Mouse (Mus musculus): ENCODE results near the gene Irf6. TPM values are rescaled to one million over a fixed set of nuclear protein-coding genes. Genes with fewer than 3 reads are reported as not detected.

Irf6 gene
- polyA plus RNA-seq, 1 experiment = 1.2 TPM

DNA sequence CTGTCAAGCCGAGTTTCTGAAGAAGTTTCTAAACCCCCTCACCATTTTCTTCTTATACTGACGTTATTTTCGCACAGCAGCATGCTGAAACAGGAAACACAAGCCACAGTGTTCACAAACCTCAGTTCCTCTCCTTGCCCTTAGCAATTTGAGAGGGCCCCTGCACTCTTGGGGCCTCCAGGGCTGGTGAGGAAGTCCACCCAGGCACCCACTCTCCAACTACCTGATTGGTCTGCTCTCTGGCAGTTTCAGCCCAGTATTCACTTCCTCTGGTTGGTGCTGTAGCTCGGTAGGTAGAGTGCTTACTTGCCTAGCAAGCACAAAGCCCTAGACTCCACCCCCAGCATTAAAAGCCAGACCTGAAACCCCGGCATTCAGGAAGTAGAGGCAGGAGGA is 48.5 kb downstream of the Irf6 start, which contains the start of gene Traf3ip3:
Traf3ip3 (minus strand) TSS at position 321 of the 396 bp plus-strand sequence.
- DNase-seq (ENCODE audit: low read depth) = no peak
- TF ChIP-seq POLR2A (IDR thresholded peaks at IDR 0.05; ENCODE audit: borderline replicate concordance, extremely low read depth, insufficient read depth, insufficient read length, poor library complexity, severe bottlenecking) (no peak), CTCF (IDR thresholded peaks at IDR 0.05; ENCODE audit: borderline replicate concordance, extremely low read depth, insufficient read depth, insufficient read length) (no peak)

- no peak for DNase-seq (ENCODE audit: low read depth)
- TF ChIP-seq CTCF (IDR thresholded peaks at IDR 0.05; ENCODE audit: borderline replicate concordance, extremely low read depth, insufficient read depth, insufficient read length) = no peak
- no peak for TF ChIP-seq POLR2A (IDR thresholded peaks at IDR 0.05; ENCODE audit: borderline replicate concordance, extremely low read depth, insufficient read depth, insufficient read length, poor library complexity, severe bottlenecking)
These were observed 50.9 kb downstream of the Irf6 start for GRCm38 (mm10) chr1:193203821-193204220.

GRCm38 (mm10) chr1:193205431-193205830 is 52.5 kb downstream of the Irf6 start:
- TF ChIP-seq CTCF (IDR thresholded peaks at IDR 0.05; ENCODE audit: borderline replicate concordance, extremely low read depth, insufficient read depth, insufficient read length) = no peak
- DNase-seq (ENCODE audit: low read depth) = no peak

DNA sequence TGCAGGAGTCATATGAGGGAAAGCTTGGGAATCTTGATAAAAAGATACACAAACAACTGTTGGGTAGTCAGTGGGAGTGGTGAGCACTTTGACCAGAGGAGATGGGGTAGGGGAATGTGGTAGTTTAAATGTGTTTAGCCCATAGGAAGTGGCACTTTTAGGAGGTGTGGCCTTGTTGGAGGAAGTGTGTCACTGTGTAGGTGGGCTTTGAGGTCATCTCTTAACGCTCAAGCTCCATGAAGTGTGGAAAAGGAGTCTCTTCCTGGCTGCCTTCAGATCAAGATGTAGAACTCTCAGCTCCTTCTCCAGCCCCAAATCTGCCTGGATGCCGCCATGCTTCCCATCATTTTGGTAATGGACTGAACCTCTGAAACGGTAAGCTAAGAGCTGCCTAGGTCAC is 54.6 kb downstream of the Irf6 start, which contains the start of gene Lamb3:
Lamb3 (plus strand) TSS at position 197 of the 400 bp plus-strand sequence.
- TF ChIP-seq CTCF (IDR thresholded peaks at IDR 0.05; ENCODE audit: borderline replicate concordance, extremely low read depth, insufficient read depth, insufficient read length) = no peak
- TF ChIP-seq POLR2A (IDR thresholded peaks at IDR 0.05; ENCODE audit: borderline replicate concordance, extremely low read depth, insufficient read depth, insufficient read length, poor library complexity, severe bottlenecking) = no peak
- no peak for DNase-seq (ENCODE audit: low read depth)

- DNase-seq (ENCODE audit: low read depth) = peak; percentile 27
These were observed 55.3 kb downstream of the Irf6 start for GRCm38 (mm10) chr1:193208178-193208577.

DNA sequence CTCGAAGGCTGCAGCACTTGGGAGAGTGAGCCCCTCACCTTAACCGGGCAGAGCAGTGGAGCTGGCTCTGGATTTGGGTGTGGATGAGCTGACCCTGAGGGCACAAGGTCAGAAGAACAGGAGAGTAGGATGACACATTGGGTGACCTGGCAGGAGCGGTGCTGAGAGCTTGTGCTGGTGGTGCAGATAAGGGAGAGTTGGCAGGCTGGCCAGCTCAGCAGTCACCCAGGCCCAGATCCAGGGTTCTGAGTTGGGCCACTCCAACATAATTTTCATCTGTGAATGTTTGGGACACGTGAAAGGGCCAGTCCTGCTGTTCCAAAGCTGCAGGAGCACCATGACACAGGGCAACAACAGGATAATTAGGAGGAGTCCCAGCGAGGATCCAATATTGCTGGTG is 58.5 kb downstream of the Irf6 start:
- DNase-seq (ENCODE audit: low read depth) = no peak
- no peak for TF ChIP-seq CTCF (IDR thresholded peaks at IDR 0.05; ENCODE audit: borderline replicate concordance, extremely low read depth, insufficient read depth, insufficient read length)
- no peak for TF ChIP-seq POLR2A (IDR thresholded peaks at IDR 0.05; ENCODE audit: borderline replicate concordance, extremely low read depth, insufficient read depth, insufficient read length, poor library complexity, severe bottlenecking)

More at GRCm38 (mm10) chr1:193208178-193208577, 55.3 kb downstream of the Irf6 start:
- peak; percentile 65; the same call in 1 of the 2 replicates for TF ChIP-seq CTCF (IDR thresholded peaks at IDR 0.05; ENCODE audit: borderline replicate concordance, extremely low read depth, insufficient read depth, insufficient read length)
- no peak for TF ChIP-seq POLR2A (IDR thresholded peaks at IDR 0.05; ENCODE audit: borderline replicate concordance, extremely low read depth, insufficient read depth, insufficient read length, poor library complexity, severe bottlenecking)

GRCm38 (mm10) chr1:193214053-193214452 is 61.1 kb downstream of the Irf6 start:
- no peak for TF ChIP-seq POLR2A (IDR thresholded peaks at IDR 0.05; ENCODE audit: borderline replicate concordance, extremely low read depth, insufficient read depth, insufficient read length, poor library complexity, severe bottlenecking)
- no peak for TF ChIP-seq CTCF (IDR thresholded peaks at IDR 0.05; ENCODE audit: borderline replicate concordance, extremely low read depth, insufficient read depth, insufficient read length)

DNA sequence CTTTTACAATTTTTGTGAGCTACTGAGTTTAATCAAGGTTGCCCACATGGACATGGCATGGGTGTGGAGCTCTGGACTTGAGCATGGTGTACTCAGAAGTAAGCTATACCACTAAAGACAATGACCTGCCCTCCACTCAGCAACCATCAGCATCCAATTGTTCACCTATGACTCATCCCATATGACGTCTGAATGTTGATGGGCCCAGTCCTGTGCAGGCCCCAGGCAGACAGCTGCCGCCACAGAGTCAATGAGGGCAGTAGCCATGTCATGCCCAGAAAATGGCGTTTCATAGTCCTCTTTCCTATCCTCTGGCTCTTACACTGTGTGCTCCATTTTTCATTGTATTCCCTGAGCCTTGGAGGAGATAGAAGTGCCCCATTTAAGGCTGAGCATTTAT is 63.1 kb downstream of the Irf6 start:
- no peak for TF ChIP-seq POLR2A (IDR thresholded peaks at IDR 0.05; ENCODE audit: borderline replicate concordance, extremely low read depth, insufficient read depth, insufficient read length, poor library complexity, severe bottlenecking)
- no peak for TF ChIP-seq CTCF (IDR thresholded peaks at IDR 0.05; ENCODE audit: borderline replicate concordance, extremely low read depth, insufficient read depth, insufficient read length)
- no peak for DNase-seq (ENCODE audit: low read depth)

More at GRCm38 (mm10) chr1:193214053-193214452, 61.1 kb downstream of the Irf6 start:
- no peak for DNase-seq (ENCODE audit: low read depth)

DNA sequence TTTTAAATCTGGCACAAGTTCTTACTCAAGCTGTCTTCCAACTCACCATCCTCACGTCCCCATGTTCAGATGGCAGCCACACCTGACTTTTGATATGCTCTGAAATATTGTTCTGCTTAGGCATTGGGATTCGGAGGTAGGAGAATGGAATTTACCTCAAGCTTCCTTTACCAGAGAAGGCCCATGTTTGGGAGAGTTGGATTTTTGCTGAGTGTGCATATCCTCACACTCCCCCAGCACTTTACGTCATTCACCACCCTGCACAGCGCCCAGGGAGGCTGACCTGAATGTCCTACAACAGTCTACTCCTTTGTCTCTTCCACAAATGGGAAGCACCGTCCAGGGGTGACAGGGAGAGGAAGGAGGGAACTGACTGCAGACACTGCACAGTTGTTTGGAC is 67.5 kb downstream of the Irf6 start:
- no peak for DNase-seq (ENCODE audit: low read depth)

More for the DNA sequence above, 67.5 kb downstream of the Irf6 start:
- TF ChIP-seq CTCF (IDR thresholded peaks at IDR 0.05; ENCODE audit: borderline replicate concordance, extremely low read depth, insufficient read depth, insufficient read length) (no peak), POLR2A (IDR thresholded peaks at IDR 0.05; ENCODE audit: borderline replicate concordance, extremely low read depth, insufficient read depth, insufficient read length, poor library complexity, severe bottlenecking) (no peak)

Other genes starting within 250 kb of the Irf6 start
- 6.6 and 10.3 TPM in 2 replicates for gene Syt14, start 117.3 kb upstream of the Irf6 start, polyA plus RNA-seq (2012; rRNA removed)
- gene Diexf, start 22.8 kb upstream of the Irf6 start, polyA plus RNA-seq (2012; rRNA removed) = 30.2 and 37.0 TPM in 2 replicates
- gene A130010J15Rik, start 14.9 kb downstream of the Irf6 start, polyA plus RNA-seq (2012; rRNA removed) = 7.6 and 7.9 TPM in 2 replicates
- 0.82 and 0.96 TPM in 2 replicates for gene Traf3ip3, start 48.6 kb downstream of the Irf6 start, polyA plus RNA-seq (2012; rRNA removed)
- gene Lamb3, start 54.6 kb downstream of the Irf6 start, polyA plus RNA-seq (2012; rRNA removed) = 0.67 and 0.79 TPM in 2 replicates
- gene Hsd11b1, start 111.0 kb downstream of the Irf6 start, polyA plus RNA-seq (2012; rRNA removed) = 0.09 and 0.37 TPM in 2 replicates
- 7.3 and 9.8 TPM in 2 replicates for gene G0s2, start 120.1 kb downstream of the Irf6 start, polyA plus RNA-seq (2012; rRNA removed)
- 40.8 and 47.3 TPM in 2 replicates for gene Camk1g, start 217.2 kb downstream of the Irf6 start, polyA plus RNA-seq (2012; rRNA removed)

Data from brain, embryonic 14.5 days (tissue).